Mouse (Mus musculus): Measurements from ENCODE around the gene Rasal2. TPM values are rescaled to one million over a fixed set of nuclear protein-coding genes. Genes with fewer than 3 reads are reported as not detected.
"Not testable (repeated sequence)": the region's sequence is repeated elsewhere in the genome, so short reads cannot be mapped to it uniquely, and the experiment has no call there.

The Rasal2 gene
- total RNA-seq, 1 experiment: 8.1 TPM

- Histone ChIP-seq H3K4me3 (ENCODE audit: insufficient read depth in 1 of 2, low read depth in 1 of 2, low read length in 2 of 2, poor library complexity in 1 of 2, severe bottlenecking in 1 of 2) (no peak overlapping the region), H3K4me1 (ENCODE audit: control insufficient read depth in 2 of 2, insufficient read depth in 2 of 2, low read length in 2 of 2, poor library complexity in 1 of 2) (no peaks in the 10 kb centered on the region), H3K9me3 (ENCODE audit: control insufficient read depth, insufficient read depth, low read depth, low read length) (no peaks in the 10 kb centered on the region), H3K9ac (ENCODE audit: insufficient read depth, low read depth, low read length, poor library complexity, severe bottlenecking) (no peak overlapping the region), H3K27ac (ENCODE audit: insufficient read depth, low read depth, low read length, poor library complexity, severe bottlenecking) (no peak overlapping the region), H3K36me3 (ENCODE audit: control insufficient read depth, insufficient read depth, low read length, poor library complexity, severe bottlenecking) (no peaks in the 10 kb centered on the region)
- TF ChIP-seq HCFC1 (IDR thresholded peaks at IDR 0.05; ENCODE audit: borderline replicate concordance, insufficient read depth, low read length) (no peak), ZNF384 (IDR thresholded peaks at IDR 0.05; ENCODE audit: low read depth, low read length) (no peak), CHD2 (IDR thresholded peaks at IDR 0.05; ENCODE audit: low read depth, low read length) (no peak), MAFK (IDR thresholded peaks at IDR 0.05; ENCODE audit: insufficient read depth, low read depth, low read length) (peak; percentile 88)
- in situ Hi-C loops (cut with MboI; ENCODE audit: low sequenced_read_pairs in 2 of 2, unreplicated experiment in 2 of 2): no loop called here
- no peak for DNase-seq (ENCODE audit: low read depth, low spot score)
These were observed 172.7 kb downstream of the Rasal2 start for GRCm38 (mm10) chr1:157239687-157240086.

- H3K27ac ChIP-seq (ENCODE audit: insufficient read depth, low read depth, low read length, poor library complexity, severe bottlenecking); H3K9ac ChIP-seq (ENCODE audit: insufficient read depth, low read depth, low read length, poor library complexity, severe bottlenecking); H3K4me3 ChIP-seq (ENCODE audit: insufficient read depth in 1 of 2, low read depth in 1 of 2, low read length in 2 of 2, poor library complexity in 1 of 2, severe bottlenecking in 1 of 2); in situ Hi-C loops (cut with MboI; ENCODE audit: low sequenced_read_pairs in 2 of 2, unreplicated experiment in 2 of 2); H3K9me3 ChIP-seq (ENCODE audit: control insufficient read depth, insufficient read depth, low read depth, low read length); H3K4me1 ChIP-seq (ENCODE audit: control insufficient read depth in 2 of 2, insufficient read depth in 2 of 2, low read length in 2 of 2, poor library complexity in 1 of 2); H3K36me3 ChIP-seq (ENCODE audit: control insufficient read depth, insufficient read depth, low read length, poor library complexity, severe bottlenecking); DNase-seq (ENCODE audit: low read depth, low spot score): not testable (repeated sequence)
These were observed 175.6 kb downstream of the Rasal2 start for GRCm38 (mm10) chr1:157236650-157237344.

- in situ Hi-C loops (cut with MboI; ENCODE audit: low sequenced_read_pairs in 2 of 2, unreplicated experiment in 2 of 2): no loop called here
- H3K4me1 ChIP-seq (ENCODE audit: control insufficient read depth in 2 of 2, insufficient read depth in 2 of 2, low read length in 2 of 2, poor library complexity in 1 of 2): no peaks in the 10 kb centered on the region
- TF ChIP-seq ZNF384 (IDR thresholded peaks at IDR 0.05; ENCODE audit: low read depth, low read length): no peak
- TF ChIP-seq MAFK (IDR thresholded peaks at IDR 0.05; ENCODE audit: insufficient read depth, low read depth, low read length): no peak
- TF ChIP-seq CHD2 (IDR thresholded peaks at IDR 0.05; ENCODE audit: low read depth, low read length): no peak
- TF ChIP-seq HCFC1 (IDR thresholded peaks at IDR 0.05; ENCODE audit: borderline replicate concordance, insufficient read depth, low read length): no peak
- no peak for TF ChIP-seq ZC3H11A (IDR thresholded peaks at IDR 0.05; ENCODE audit: borderline replicate concordance, low read depth, low read length)
- no peak overlapping the region for H3K27ac ChIP-seq (ENCODE audit: insufficient read depth, low read depth, low read length, poor library complexity, severe bottlenecking)
- H3K9ac ChIP-seq (ENCODE audit: insufficient read depth, low read depth, low read length, poor library complexity, severe bottlenecking): no peak overlapping the region
- no peak for DNase-seq (ENCODE audit: low read depth, low spot score)
- no peaks in the 10 kb centered on the region for H3K9me3 ChIP-seq (ENCODE audit: control insufficient read depth, insufficient read depth, low read depth, low read length)
- no peaks in the 10 kb centered on the region for H3K36me3 ChIP-seq (ENCODE audit: control insufficient read depth, insufficient read depth, low read length, poor library complexity, severe bottlenecking)
- no peak overlapping the region for H3K4me3 ChIP-seq (ENCODE audit: insufficient read depth in 1 of 2, low read depth in 1 of 2, low read length in 2 of 2, poor library complexity in 1 of 2, severe bottlenecking in 1 of 2)
These were observed 178.9 kb downstream of the Rasal2 start for GRCm38 (mm10) chr1:157233451-157233850.

- Histone ChIP-seq H3K36me3 (ENCODE audit: control insufficient read depth, insufficient read depth, low read length, poor library complexity, severe bottlenecking) (no peaks in the 10 kb centered on the region), H3K4me1 (ENCODE audit: control insufficient read depth in 2 of 2, insufficient read depth in 2 of 2, low read length in 2 of 2, poor library complexity in 1 of 2) (no peaks in the 10 kb centered on the region), H3K9me3 (ENCODE audit: control insufficient read depth, insufficient read depth, low read depth, low read length) (no peaks in the 10 kb centered on the region), H3K9ac (ENCODE audit: insufficient read depth, low read depth, low read length, poor library complexity, severe bottlenecking) (no peak overlapping the region), H3K4me3 (ENCODE audit: insufficient read depth in 1 of 2, low read depth in 1 of 2, low read length in 2 of 2, poor library complexity in 1 of 2, severe bottlenecking in 1 of 2) (no peak overlapping the region), H3K27ac (ENCODE audit: insufficient read depth, low read depth, low read length, poor library complexity, severe bottlenecking) (no peak overlapping the region)
- TF ChIP-seq ZC3H11A (IDR thresholded peaks at IDR 0.05; ENCODE audit: borderline replicate concordance, low read depth, low read length) (no peak), CHD2 (IDR thresholded peaks at IDR 0.05; ENCODE audit: low read depth, low read length) (no peak), ZNF384 (IDR thresholded peaks at IDR 0.05; ENCODE audit: low read depth, low read length) (no peak), MAFK (IDR thresholded peaks at IDR 0.05; ENCODE audit: insufficient read depth, low read depth, low read length) (no peak), HCFC1 (IDR thresholded peaks at IDR 0.05; ENCODE audit: borderline replicate concordance, insufficient read depth, low read length) (no peak)
- in situ Hi-C loops (cut with MboI; ENCODE audit: low sequenced_read_pairs in 2 of 2, unreplicated experiment in 2 of 2): no loop called here
- DNase-seq (ENCODE audit: low read depth, low spot score): no peak
These were observed 180.0 kb downstream of the Rasal2 start for GRCm38 (mm10) chr1:157232372-157232771.

GRCm38 (mm10) chr1:157231016-157231415 is 181.4 kb downstream of the Rasal2 start:
- TF ChIP-seq ZNF384 (IDR thresholded peaks at IDR 0.05; ENCODE audit: low read depth, low read length): no peak
- TF ChIP-seq HCFC1 (IDR thresholded peaks at IDR 0.05; ENCODE audit: borderline replicate concordance, insufficient read depth, low read length): no peak
- H3K9ac ChIP-seq (ENCODE audit: insufficient read depth, low read depth, low read length, poor library complexity, severe bottlenecking): no peak overlapping the region
- H3K9me3 ChIP-seq (ENCODE audit: control insufficient read depth, insufficient read depth, low read depth, low read length): no peaks in the 10 kb centered on the region
- no peak for DNase-seq (ENCODE audit: low read depth, low spot score)
- H3K4me3 ChIP-seq (ENCODE audit: insufficient read depth in 1 of 2, low read depth in 1 of 2, low read length in 2 of 2, poor library complexity in 1 of 2, severe bottlenecking in 1 of 2): no peak overlapping the region
- in situ Hi-C loops (cut with MboI; ENCODE audit: low sequenced_read_pairs in 2 of 2, unreplicated experiment in 2 of 2): no loop called here
- no peaks in the 10 kb centered on the region for H3K36me3 ChIP-seq (ENCODE audit: control insufficient read depth, insufficient read depth, low read length, poor library complexity, severe bottlenecking)
- H3K4me1 ChIP-seq (ENCODE audit: control insufficient read depth in 2 of 2, insufficient read depth in 2 of 2, low read length in 2 of 2, poor library complexity in 1 of 2): no peaks in the 10 kb centered on the region
- no peak overlapping the region for H3K27ac ChIP-seq (ENCODE audit: insufficient read depth, low read depth, low read length, poor library complexity, severe bottlenecking)
